Mouse (Mus musculus) liver, postnatal 0 days (tissue): ENCODE results near the gene Inhbc.

Experiments used
- CTCF ChIP-seq: sonication (generic); IDR thresholded peaks from 2 replicates; pipeline ENCODE4 v1.5.1; 2016; ENCODE audit warnings: antibody characterized with exemption, low read depth
- EP300 ChIP-seq: IDR thresholded peaks from 2 replicates; pipeline ENCODE4 v1.6.1; 2016; ENCODE audit warnings: antibody characterized with exemption, low read depth, mild to moderate bottlenecking

- TF ChIP-seq CTCF (peak; percentile 71), EP300 (no peak)
Observed at GRCm38 (mm10) chr10:127324495-127324894, 45.7 kb downstream of the Inhbc start.
